Mouse (Mus musculus): ENCODE results near the gene Krt75.
"Not testable (repeated sequence)": the region's sequence is repeated elsewhere in the genome, so short reads cannot be mapped to it uniquely, and the experiment has no call there.

Krt75 gene

DNA sequence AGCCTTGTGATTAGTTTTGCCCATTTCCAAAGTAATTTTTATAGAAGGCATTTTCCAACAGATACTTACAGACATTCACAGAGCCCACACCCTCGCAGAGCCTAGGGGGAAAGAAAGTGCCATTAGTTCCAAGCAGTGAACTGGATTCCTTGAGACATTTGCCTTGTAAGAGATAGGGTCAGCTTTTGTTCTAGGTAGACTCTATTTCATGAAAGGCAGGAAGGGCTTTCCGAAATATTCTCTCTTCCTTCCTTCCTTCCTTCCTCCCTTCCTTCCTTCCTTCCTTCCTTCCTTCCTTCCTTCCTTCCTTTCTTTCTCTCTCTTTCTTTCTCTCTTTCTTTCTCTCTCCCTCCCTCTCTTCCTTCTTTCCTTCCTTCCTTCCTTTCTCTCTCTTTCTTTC lies 56.5 kb downstream of the Krt75 start, which contains the start of gene Gm49425:
Gene Gm49425 (minus strand): TSS at position 101 of the 400 bp plus-strand sequence.
- not testable (repeated sequence) for DNase-seq (ENCODE audit: low read depth in 1 of 2, low spot score in 2 of 2)

Measured in monocyte, adult 2 months (primary cell).